Mouse (Mus musculus) layer of hippocampus, postnatal 14 days (tissue): Measurements from ENCODE around the gene Pald1. TPM values are rescaled to one million over a fixed set of nuclear protein-coding genes. Genes with fewer than 3 reads are reported as not detected.

ENCODE experiments used
- DNase-seq, 2 experiments: peaks; one replicate each; pipeline ENCODE4 v3.0.0; 2021 to 2022; ENCODE audit warnings: low spot score in 2 of 2, mixed read lengths in 1 of 2
- total RNA-seq, 2 experiments: library from RNA; stranded (reverse); gene quantifications; 2 replicates each; pipeline ENCODE4 v1.2.3; 2021

Pald1 gene
- total RNA-seq, 2 experiments from 2014 or later, result 16.5 to 22.1 TPM

GRCm38 (mm10) chr10:61290016-61290415 is 93.3 kb downstream of the Pald1 start:
- no peak for DNase-seq

DNA sequence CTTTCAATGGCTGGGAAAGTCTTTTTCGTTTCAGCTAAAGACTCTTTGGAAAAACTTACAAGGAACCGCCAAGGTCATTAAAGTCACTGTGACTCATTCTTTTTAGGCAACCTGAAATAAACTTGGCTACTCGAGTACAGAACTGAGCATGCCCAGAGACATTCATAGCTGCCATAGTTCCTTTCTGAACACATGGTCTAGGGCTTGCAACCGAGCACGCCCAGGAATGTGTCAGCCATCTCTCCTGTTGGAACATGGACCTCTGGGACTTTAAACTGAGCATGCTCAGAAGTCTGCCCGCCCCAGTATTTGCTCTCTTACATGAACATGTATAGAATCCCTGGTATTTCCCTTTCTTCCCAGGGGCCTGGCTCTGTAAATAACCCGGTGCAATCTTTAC is 97.1 kb downstream of the Pald1 start:
- no peak for DNase-seq

DNA sequence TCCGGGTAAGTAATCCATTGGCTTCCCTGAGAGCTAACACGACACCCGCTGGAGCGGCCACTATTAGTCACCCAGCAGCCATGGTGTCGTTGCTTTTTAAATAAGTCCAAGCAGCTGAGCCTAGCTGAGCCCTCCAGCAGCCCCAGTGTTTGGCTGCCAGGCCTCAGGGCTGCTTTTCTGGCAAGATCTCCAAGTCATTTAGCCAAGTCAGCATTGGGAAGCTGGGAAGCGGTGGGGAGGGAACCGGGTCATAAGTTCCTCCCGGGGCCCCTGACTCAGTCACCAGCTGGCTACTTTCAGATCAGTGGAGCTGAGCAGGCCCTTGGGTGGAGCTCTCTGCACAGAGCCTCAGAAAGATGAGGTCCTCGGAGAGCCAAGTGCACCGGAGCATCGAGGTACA is 98.1 kb downstream of the Pald1 start:
- peak in 1 of 2 experiments; percentile 17 for DNase-seq

DNA sequence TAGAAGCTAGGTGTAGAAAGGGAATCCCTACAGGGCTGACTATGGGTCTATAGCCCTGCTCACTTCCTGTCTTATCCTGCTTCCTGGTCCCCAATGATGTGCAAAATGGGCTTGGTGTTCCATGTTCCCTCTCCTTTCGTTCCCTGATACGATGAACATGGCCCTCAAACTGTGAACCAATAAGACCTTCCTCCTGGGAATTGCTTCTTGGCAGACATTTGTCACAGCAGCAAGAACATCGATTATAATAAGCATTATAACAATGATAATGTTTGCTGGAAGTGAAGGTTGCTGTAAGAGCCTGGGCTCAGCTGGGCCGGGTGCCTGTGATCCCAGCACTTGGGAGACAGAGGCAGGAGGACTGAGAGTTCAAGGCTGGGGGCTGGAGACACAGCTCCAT is 99.0 kb downstream of the Pald1 start:
- DNase-seq, result no peak

DNA sequence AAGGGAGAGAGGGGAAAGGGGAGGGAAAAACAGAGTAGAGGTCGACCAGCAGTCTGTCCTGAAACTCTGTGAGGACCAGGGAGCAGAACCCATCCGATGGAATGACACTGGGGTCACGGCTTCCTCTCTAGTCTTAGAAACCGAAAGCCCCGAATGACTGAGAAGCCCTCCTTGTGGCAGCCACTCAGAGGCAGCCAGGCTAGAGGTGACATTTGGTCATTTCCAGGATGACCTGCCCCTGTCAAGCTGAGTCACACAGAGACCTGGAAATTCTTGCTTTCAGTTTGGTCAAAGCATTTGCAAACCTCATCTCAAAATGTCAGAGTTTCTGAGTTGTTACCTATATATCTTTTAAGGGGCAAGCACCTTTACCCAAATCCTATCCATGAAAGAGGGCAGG is 102.2 kb downstream of the Pald1 start:
- no peak for DNase-seq

GRCm38 (mm10) chr10:61277918-61278674 is 105.2 kb downstream of the Pald1 start:
- no peak for DNase-seq

DNA sequence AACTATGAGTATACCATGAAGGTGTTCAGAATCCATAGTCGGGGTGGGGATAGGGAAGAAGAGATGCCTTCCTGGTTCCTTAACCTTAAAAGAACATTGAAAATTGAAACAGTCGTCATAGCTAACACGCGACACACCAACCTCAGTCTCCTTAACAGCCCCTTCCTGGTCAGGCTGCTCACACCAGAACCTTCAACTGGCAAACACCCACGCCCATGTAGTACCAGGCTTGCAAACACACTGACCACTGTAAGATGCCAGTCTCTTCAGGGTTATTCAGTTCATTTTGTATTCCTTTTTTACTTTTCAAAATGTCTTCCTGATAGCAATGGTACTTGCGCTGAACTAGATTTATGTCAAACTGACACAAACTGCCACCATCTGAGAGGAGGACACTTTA is 106.3 kb downstream of the Pald1 start:
- no peak for DNase-seq

- DNase-seq, result no peak
Observed at GRCm38 (mm10) chr10:61275669-61276110, 107.6 kb downstream of the Pald1 start.

GRCm38 (mm10) chr10:61274532-61274931 is 108.8 kb downstream of the Pald1 start:
- DNase-seq, result no peak

DNA sequence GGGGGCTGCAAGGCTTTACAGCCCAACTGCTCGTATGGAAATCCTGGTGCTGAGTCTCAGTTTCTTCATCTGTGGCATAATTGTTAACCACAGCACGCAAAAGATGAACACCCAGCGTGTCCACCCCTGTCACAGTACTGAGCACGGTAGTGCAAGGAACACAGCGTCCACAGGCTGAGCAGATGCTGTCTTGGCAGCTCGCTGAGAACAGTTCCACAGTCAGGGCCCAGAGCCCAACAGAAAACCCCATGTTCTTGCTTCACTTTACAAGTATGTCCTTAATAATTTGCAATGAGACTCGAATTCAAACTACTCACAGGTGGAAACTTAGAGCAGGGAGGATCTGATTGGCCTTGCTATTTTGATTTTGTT is 109.5 kb downstream of the Pald1 start:
- DNase-seq, result no peak

- no peak for DNase-seq
Observed at GRCm38 (mm10) chr10:61273081-61273843, 110.1 kb downstream of the Pald1 start, which contains the start of gene Adamts14. Adamts14 (minus strand) TSS chr10:61273438.

- DNase-seq, result no peak
Observed at GRCm38 (mm10) chr10:61272631-61273030, 110.7 kb downstream of the Pald1 start.

- DNase-seq, result no peak
Observed at GRCm38 (mm10) chr10:61272089-61272626, 111.2 kb downstream of the Pald1 start.

Other genes starting within 250 kb of the Pald1 start
- gene Sgpl1, start 235.8 kb downstream of the Pald1 start, total RNA-seq, result 10 to 100 TPM; 26.4 to 26.7 TPM
- 10 to 100 TPM; 10.8 TPM for gene Tbata, start 211.6 kb downstream of the Pald1 start, total RNA-seq
- gene Adamts14, start 110.1 kb downstream of the Pald1 start, total RNA-seq, result 1 to 10 TPM; 1.6 to 1.7 TPM
- not detected for gene Prf1, start 85.7 kb downstream of the Pald1 start, total RNA-seq
- not detected for gene Nodal, start 34.4 kb upstream of the Pald1 start, total RNA-seq
- 10 to 100 TPM; 46.2 to 51.2 TPM for gene Eif4ebp2, start 69.1 kb upstream of the Pald1 start, total RNA-seq
- 10 to 100 TPM; 18.7 to 21.6 TPM for gene Lrrc20, start 92.3 kb upstream of the Pald1 start, total RNA-seq
- gene Npffr1, start 212.0 kb upstream of the Pald1 start, total RNA-seq, result 1 to 10 TPM; 3.6 to 5.2 TPM